Mouse (Mus musculus): Measurements from ENCODE around the gene Tead2. TPM values are rescaled to one million over a fixed set of nuclear protein-coding genes. Genes with fewer than 3 reads are reported as not detected.
A peak's percentile ranks its signal among the peaks of the same experiment; 100 is the strongest.
"Not testable (repeated sequence)": the region's sequence is repeated elsewhere in the genome, so short reads cannot be mapped to it uniquely, and the experiment has no call there.

Gene Tead2
- 54.2 and 69.9 TPM in 2 replicates for polyA plus RNA-seq (2015; fragmentation: Nextera tagmentation; extraction: Ambion mirVana)

DNA sequence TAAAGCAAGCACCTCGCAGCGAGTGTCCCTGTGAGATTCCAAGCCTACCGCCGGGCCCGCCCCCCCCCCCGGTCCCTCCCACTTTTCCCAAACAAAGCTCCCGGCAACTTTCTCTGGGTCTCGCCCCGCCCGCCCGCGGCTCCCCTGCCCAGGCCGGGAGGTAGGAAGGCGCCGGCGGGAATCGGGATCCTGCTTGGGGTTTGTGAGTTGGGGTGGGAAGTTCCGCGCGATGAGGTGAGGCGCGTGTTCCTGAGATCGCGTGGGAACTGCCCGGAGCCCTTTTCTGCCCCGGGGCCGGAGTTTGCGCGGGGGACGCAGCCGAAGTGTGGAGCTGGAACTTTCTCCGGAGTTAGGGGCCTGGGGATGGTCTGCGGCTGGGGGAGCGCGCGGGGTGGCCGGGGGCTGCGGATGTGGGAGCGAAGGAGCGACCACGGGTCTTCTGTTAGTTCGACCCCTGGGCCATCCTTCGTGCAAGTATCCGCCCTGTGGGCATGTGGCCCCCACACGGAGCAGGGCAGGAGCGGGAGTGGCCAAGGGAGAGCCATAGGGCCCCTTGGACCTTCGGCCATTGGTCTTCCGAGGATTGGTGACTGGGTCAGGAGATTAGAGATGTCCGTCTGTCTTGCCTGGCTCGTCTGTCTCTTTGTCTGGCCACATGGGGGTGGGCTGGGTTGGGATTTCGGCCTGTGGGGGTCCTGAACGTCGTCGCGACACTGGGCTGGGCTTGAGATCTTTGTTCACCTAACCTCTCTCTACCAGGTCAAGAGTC is at the start of gene Tead2:
Gene Tead2, plus strand, starts transcription at position 81 of the 769 bp plus-strand sequence.
- peak within 1 kb of the TSS; percentile 55 for H3K9ac ChIP-seq
- peak within 1 kb of the TSS; percentile 70 for H3K4me2 ChIP-seq
- H3K27me3 ChIP-seq: peaks cover 10% of the 10 kb centered on the region
- peak within 1 kb of the TSS; percentile 46 for H3K4me3 ChIP-seq
- H3K4me1 ChIP-seq (replicated peaks): peaks cover 26% of the 10 kb centered on the region
- peak; percentile 63 for ATAC-seq (ENCODE audit: low FRiP score, low read depth)
- H3K36me3 ChIP-seq: no peaks in the 10 kb centered on the region
- WGBS: under 1% methylated on average over 55 of the region's 55 CpGs
- H3K27ac ChIP-seq (replicated peaks): peak within 1 kb of the TSS; percentile 86
- no peaks in the 10 kb centered on the region for H3K9me3 ChIP-seq

DNA sequence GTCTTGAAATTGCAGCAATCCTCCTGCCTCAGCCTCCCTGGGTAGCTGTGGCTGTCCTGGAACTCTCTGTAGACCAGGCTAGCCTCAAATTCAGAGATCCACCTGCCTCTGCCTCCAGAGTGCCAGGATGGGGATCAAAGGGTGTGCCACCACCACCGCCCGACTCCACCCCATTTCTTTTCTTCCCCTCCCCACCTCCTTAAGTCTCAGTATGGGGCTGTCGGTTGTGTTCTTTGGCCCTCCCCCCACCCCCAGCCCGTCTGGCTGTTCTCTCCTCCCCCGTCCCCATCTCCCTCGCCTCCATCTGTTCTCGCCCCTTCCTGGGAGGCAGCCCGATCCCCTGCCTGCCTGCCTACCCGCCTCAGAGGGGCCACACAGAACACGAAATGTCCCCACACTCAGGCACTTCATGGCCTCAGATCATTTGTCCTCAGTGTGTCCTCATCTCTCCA is 48.6 kb upstream of the Tead2 start:
- H3K4me1 ChIP-seq (replicated peaks): peaks cover 28% of the 10 kb centered on the region
- H3K4me3 ChIP-seq: no peak overlapping the region
- WGBS: 28% methylated on average over 9 of the region's 10 CpGs
- no peak overlapping the region for H3K9ac ChIP-seq
- H3K27ac ChIP-seq (replicated peaks): no peak overlapping the region
- peaks cover 80% of the 10 kb centered on the region for H3K27me3 ChIP-seq
- no peaks in the 10 kb centered on the region for H3K36me3 ChIP-seq
- ATAC-seq (ENCODE audit: low FRiP score, low read depth): no peak
- H3K9me3 ChIP-seq: no peaks in the 10 kb centered on the region
- H3K4me2 ChIP-seq: no peak overlapping the region

DNA sequence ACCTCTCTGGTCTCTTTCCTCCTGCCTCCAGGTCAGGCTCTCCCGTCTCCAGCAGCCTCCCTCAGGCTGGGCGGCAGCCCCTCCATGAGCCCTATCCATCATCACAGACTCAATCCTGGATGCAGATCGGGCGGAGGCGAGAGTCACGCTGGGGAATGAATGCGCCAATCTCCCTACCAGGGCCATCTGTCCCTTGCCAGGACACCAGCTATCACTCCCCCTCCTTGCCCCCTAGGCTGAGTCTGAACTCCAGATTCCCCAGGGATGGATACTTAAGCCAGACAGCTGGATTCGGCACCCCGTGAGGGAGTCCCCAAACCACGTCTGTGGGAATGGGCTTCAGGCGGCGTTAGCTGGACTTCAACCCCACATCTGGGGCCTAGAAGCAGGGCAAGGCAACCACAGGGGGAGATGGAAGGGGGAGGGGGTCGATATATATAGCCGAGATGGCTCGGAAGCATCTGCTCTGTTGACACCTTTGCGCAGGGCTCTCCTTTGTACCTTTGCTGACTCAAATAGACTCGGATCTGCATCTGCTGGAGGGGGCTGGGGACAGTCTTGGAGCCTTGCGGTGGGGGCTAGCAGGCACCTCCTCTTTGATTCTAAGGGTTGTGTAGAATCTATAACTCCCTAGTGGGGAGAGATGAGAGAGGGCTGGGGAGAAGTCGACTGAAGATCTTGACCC is 47.6 kb upstream of the Tead2 start:
- Histone ChIP-seq H3K9ac (no peak overlapping the region), H3K9me3 (no peaks in the 10 kb centered on the region), H3K4me1 (replicated peaks) (peaks cover 19% of the 10 kb centered on the region), H3K27me3 (peaks cover 79% of the 10 kb centered on the region), H3K36me3 (no peaks in the 10 kb centered on the region), H3K4me2 (peak overlapping the region; percentile 47; the same call in 1 of the 2 replicates), H3K4me3 (0 out of 2 replicates have a peak overlapping the region, but pooled peaks have one; percentile 20), H3K27ac (replicated peaks) (no peak overlapping the region)
- WGBS: 3% methylated on average over 19 of the region's 19 CpGs
- ATAC-seq (ENCODE audit: low FRiP score, low read depth): no peak

DNA sequence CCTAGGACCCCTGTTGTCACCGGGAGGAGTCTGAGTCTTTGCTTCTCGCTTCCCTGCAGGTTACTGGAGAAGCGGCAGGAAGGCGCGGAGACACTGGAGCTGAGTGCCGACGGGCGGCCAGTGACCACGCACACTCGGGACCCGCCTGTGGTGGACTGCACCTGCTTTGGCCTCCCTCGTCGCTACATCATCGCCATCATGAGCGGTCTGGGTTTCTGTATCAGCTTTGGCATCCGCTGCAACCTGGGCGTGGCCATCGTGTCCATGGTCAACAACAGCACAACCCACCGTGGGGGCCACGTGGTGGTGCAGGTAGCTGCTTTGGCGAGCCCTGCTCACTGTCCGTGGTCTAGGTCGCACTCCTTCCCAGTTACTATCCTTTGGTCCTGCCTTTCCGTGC is 46.9 kb upstream of the Tead2 start:
- Histone ChIP-seq H3K9me3 (no peaks in the 10 kb centered on the region), H3K27ac (replicated peaks) (no peak overlapping the region), H3K27me3 (peaks cover 75% of the 10 kb centered on the region), H3K4me2 (peak overlapping the region; percentile 47), H3K4me1 (replicated peaks) (peaks cover 18% of the 10 kb centered on the region), H3K36me3 (no peaks in the 10 kb centered on the region), H3K4me3 (peak overlapping the region; percentile 20), H3K9ac (no peak overlapping the region)
- WGBS: 3% methylated on average over 24 of the region's 24 CpGs
- ATAC-seq (ENCODE audit: low FRiP score, low read depth): no peak

DNA sequence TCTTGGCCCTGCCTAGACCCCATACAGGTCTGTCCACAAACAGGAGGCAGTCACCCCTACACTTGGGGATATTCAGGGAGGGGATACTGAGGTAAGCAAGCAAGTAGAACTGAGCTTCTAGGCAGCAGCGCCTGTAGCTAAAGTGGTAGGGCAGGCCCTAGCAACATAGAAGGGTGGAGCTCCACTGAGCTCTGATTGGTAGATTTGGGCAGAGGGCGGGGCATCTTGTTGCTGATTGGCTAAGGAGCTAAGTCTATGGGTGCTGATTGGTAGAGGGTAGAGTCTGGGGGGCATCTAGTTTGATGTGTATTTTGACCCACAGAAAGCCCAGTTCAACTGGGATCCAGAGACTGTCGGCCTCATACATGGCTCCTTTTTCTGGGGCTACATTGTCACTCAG is 46.1 kb upstream of the Tead2 start:
- no peak for ATAC-seq (ENCODE audit: low FRiP score, low read depth)
- H3K27me3 ChIP-seq: peaks cover 75% of the 10 kb centered on the region

DNA sequence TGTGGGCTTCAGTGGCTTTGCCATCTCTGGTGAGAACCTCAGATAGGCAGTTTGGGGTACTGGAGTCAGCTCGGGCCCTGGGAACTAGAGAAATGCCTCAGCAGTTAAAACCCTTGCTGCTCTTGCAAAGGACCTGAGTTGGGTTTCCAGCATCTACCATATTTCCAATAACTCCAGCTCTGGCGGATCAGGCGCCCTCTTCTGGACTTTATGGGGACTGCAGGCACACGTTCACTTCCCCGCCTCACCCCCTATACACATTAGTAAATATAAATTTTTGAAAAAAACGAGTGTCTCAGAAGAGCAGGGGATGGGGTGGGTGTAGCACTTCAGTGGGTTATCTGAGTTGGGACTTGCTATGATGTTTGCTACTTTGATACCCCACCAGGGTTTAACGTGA is 42.6 kb upstream of the Tead2 start:
- Histone ChIP-seq H3K4me2 (no peak overlapping the region), H3K9me3 (no peaks in the 10 kb centered on the region), H3K4me3 (no peak overlapping the region), H3K27ac (replicated peaks) (no peak overlapping the region), H3K9ac (no peak overlapping the region), H3K36me3 (no peaks in the 10 kb centered on the region), H3K4me1 (replicated peaks) (peaks cover 25% of the 10 kb centered on the region), H3K27me3 (peaks cover 75% of the 10 kb centered on the region)
- no peak for ATAC-seq (ENCODE audit: low FRiP score, low read depth)
- WGBS: 61% methylated on average over 7 of the region's 7 CpGs

More for the DNA sequence above, 46.1 kb upstream of the Tead2 start:
- H3K4me2 ChIP-seq: no peak overlapping the region
- no peak overlapping the region for H3K27ac ChIP-seq (replicated peaks)
- WGBS: 94% methylated on average over 3 of the region's 3 CpGs
- H3K9me3 ChIP-seq: no peaks in the 10 kb centered on the region
- no peak overlapping the region for H3K9ac ChIP-seq
- no peak overlapping the region for H3K4me3 ChIP-seq
- H3K4me1 ChIP-seq (replicated peaks): peaks cover 12% of the 10 kb centered on the region
- no peaks in the 10 kb centered on the region for H3K36me3 ChIP-seq

DNA sequence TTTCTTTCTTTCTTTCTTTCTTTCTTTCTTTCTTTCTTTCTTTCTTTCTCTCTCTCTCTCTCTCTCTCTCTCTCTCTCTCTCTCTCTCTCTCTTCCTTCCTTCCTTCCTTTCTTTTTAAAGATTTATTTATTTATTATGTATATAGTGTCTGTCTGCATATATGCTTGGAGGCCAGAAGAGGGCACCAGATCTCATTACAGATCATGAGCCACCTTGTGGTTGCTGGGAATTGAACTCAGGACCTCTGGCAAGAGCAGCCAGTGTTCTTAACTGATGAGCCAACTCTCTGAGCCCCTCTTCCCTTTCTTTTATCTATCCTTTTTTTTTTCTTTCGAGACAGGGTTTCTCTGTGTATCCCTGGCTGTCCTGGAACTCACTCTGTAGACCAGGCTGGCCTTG is 41.8 kb upstream of the Tead2 start:
- not testable (repeated sequence) for ATAC-seq (ENCODE audit: low FRiP score, low read depth)

DNA sequence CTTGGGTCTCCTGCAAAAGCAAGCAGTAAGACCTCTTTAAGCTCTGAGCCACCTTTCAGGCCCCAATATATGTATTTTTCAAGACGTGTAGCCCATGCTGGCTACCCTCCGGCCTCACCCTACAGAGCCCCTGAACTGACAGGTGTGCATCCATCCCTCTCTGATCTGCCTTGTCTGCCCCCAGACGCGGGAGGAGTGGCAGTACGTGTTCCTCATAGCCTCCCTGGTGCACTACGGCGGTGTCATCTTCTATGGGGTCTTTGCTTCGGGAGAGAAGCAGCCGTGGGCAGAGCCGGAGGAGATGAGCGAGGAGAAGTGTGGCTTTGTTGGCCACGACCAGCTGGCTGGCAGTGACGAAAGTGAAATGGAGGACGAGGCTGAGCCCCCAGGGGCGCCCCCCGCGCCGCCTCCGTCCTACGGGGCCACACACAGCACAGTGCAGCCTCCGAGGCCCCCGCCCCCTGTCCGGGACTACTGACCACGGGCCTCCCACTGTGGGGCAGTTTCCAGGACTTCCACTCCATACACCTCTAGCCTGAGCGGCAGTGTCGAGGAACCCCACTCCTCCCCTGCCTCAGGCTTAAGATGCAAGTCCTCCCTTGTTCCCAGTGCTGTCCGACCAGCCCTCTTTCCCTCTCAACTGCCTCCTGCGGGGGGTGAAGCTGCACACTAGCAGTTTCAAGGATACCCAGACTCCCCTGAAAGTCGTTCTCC is 40.8 kb upstream of the Tead2 start:
- Histone ChIP-seq H3K4me3 (no peak overlapping the region), H3K36me3 (no peaks in the 10 kb centered on the region), H3K4me1 (replicated peaks) (peaks cover 17% of the 10 kb centered on the region), H3K9ac (no peak overlapping the region), H3K9me3 (no peaks in the 10 kb centered on the region), H3K4me2 (no peak overlapping the region), H3K27me3 (peaks cover 75% of the 10 kb centered on the region), H3K27ac (replicated peaks) (no peak overlapping the region)
- no peak for ATAC-seq (ENCODE audit: low FRiP score, low read depth)
- 3% methylated on average over 28 of the region's 29 CpGs for WGBS

More for the DNA sequence above, 41.8 kb upstream of the Tead2 start:
- H3K9ac ChIP-seq; H3K4me3 ChIP-seq; H3K27ac ChIP-seq (replicated peaks); H3K4me2 ChIP-seq; H3K36me3 ChIP-seq; H3K9me3 ChIP-seq: not testable (repeated sequence)
- peaks cover 75% of the 10 kb centered on the region for H3K27me3 ChIP-seq
- peaks cover 18% of the 10 kb centered on the region for H3K4me1 ChIP-seq (replicated peaks)
- WGBS: 69% methylated on average over 1 of the region's 1 CpGs

DNA sequence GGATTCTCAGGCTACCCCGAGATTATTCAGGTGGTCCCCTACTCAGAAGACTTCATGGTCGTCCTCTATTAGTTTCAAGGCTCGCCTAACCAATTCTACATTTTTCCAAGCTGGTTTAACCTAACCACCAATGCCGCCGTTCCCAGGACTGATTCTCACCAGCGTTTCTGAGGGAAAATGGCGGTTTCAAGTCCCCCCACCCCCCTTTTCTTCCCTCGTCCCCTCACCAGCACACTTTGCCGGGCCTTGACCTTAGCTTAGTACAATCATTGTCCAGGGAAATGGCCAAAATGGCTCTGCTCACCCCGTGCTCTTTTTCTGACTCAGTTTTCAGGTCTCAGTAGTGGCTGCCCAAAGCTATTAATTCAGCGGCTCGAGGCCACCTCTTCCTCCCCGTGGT is 40.2 kb upstream of the Tead2 start:
- H3K27me3 ChIP-seq: peaks cover 75% of the 10 kb centered on the region

DNA sequence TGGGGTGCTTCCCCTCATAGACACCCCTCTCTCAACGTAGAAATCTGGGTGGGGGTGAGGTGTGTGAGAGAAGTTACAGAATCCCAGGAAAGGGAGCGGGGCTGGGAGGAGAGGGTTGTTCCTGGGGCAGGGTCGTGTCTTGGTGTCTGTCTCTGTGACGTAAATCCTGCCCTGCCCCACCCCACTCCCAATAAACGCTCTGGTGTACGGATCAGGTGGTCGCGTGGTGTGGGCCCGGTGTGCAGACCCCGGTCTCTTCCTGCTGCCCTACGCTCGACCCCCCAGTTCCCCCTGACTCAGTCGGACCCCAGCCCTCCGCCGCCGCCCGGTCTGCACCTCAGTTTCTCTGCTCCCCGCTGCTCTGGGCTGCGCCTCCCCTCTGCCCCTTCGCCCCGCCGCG is 39.6 kb upstream of the Tead2 start:
- H3K27me3 ChIP-seq: peaks cover 80% of the 10 kb centered on the region
- no peak overlapping the region for H3K27ac ChIP-seq (replicated peaks)
- ATAC-seq (ENCODE audit: low FRiP score, low read depth): no peak
- no peaks in the 10 kb centered on the region for H3K36me3 ChIP-seq
- H3K4me3 ChIP-seq: peak overlapping the region; percentile 16
- 2% methylated on average over 23 of the region's 23 CpGs for WGBS
- peak overlapping the region; percentile 47 for H3K4me2 ChIP-seq
- H3K4me1 ChIP-seq (replicated peaks): peaks cover 18% of the 10 kb centered on the region
- H3K9ac ChIP-seq: no peak overlapping the region
- no peaks in the 10 kb centered on the region for H3K9me3 ChIP-seq

More for the DNA sequence above, 40.2 kb upstream of the Tead2 start:
- peaks cover 17% of the 10 kb centered on the region for H3K4me1 ChIP-seq (replicated peaks)
- H3K9ac ChIP-seq: no peak overlapping the region
- H3K9me3 ChIP-seq: no peaks in the 10 kb centered on the region
- H3K4me3 ChIP-seq: no peak overlapping the region
- under 1% methylated on average over 13 of the region's 13 CpGs for WGBS
- no peaks in the 10 kb centered on the region for H3K36me3 ChIP-seq
- no peak overlapping the region for H3K27ac ChIP-seq (replicated peaks)
- no peak overlapping the region for H3K4me2 ChIP-seq
- ATAC-seq (ENCODE audit: low FRiP score, low read depth): no peak

DNA sequence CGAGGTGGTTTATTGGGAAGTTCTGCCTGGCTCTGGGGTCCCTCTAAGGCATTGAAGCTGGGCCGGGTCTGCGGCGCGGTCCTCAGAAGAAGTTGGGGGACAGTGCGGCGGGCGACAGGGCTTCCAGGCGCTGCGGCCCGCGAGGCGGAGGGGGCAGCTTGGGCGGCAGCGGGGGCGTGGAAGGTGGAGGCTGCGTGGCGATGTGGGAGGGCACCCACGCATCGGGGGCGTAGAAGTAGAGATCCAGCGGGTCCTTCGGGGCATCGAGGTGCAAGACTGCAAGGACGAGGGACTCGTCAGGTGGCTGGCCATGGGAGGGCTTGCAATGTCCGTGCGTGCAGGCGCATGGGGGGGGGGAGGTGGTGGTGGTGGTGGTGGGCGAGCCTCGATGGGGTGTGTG is 39.2 kb upstream of the Tead2 start:
- WGBS: 3% methylated on average over 29 of the region's 31 CpGs
- ATAC-seq (ENCODE audit: low FRiP score, low read depth): no peak
- Histone ChIP-seq H3K4me2 (peak overlapping the region; percentile 47), H3K9ac (no peak overlapping the region), H3K4me1 (replicated peaks) (peaks cover 22% of the 10 kb centered on the region), H3K27ac (replicated peaks) (no peak overlapping the region), H3K4me3 (peak overlapping the region; percentile 16), H3K9me3 (no peaks in the 10 kb centered on the region), H3K36me3 (no peaks in the 10 kb centered on the region), H3K27me3 (peaks cover 84% of the 10 kb centered on the region)

DNA sequence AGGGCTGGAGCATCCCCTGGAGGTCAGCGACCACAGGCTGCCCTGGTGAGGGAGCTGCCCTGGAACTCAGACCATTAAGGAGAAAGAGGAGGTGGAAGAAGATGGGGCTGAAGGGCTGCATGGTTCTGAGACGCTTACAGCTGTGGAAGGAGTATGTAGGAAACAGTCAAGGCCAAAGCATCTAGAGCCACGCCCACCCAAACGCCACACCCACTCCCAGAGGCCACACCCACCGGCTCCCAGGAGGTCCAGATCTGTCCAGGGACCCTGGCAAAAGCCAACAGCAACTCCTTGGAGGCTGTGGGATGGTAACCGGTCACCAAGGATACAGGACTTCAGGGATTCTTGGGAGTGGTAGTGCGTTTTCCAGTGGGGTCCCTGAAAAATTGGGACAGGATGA is 37.0 kb upstream of the Tead2 start:
- H3K4me3 ChIP-seq: no peak overlapping the region
- no peak overlapping the region for H3K27ac ChIP-seq (replicated peaks)
- no peaks in the 10 kb centered on the region for H3K36me3 ChIP-seq
- no peak for ATAC-seq (ENCODE audit: low FRiP score, low read depth)
- WGBS: 26% methylated on average over 7 of the region's 7 CpGs
- H3K4me1 ChIP-seq (replicated peaks): peaks cover 35% of the 10 kb centered on the region
- H3K4me2 ChIP-seq: no peak overlapping the region
- peaks cover 97% of the 10 kb centered on the region for H3K27me3 ChIP-seq
- H3K9me3 ChIP-seq: no peaks in the 10 kb centered on the region
- H3K9ac ChIP-seq: no peak overlapping the region
